Mouse (Mus musculus) liver, embryonic 15.5 days (tissue): Measurements from ENCODE around the gene Zkscan3. TPM values are rescaled to one million over a fixed set of nuclear protein-coding genes. Genes with fewer than 3 reads are reported as not detected.
A peak's percentile ranks its signal among the peaks of the same experiment; 100 is the strongest.
"Not testable (repeated sequence)": the region's sequence is repeated elsewhere in the genome, so short reads cannot be mapped to it uniquely, and the experiment has no call there.

Experiments used
- ATAC-seq: fragments of 200-750 bp; cut with Nextera tagmentation; 2 replicates; pipeline ENCODE4 v1.8.0; 2017; ENCODE audit warnings: moderate number of reproducible peaks, mild to moderate bottlenecking, moderate library complexity; ENCODE audit not compliant: insufficient read depth
- H3K27ac ChIP-seq: fragments of 300-500 bp; sonication (generic); replicated peaks from 2 replicates; pipeline ENCODE4 v1.5.1; 2015; ENCODE audit warnings: mild to moderate bottlenecking, inconsistent platforms
- H3K27me3 ChIP-seq: fragments of 300-500 bp; sonication (generic); 2 replicates; pipeline ENCODE4 v1.6.1; 2015; ENCODE audit warnings: mild to moderate bottlenecking, inconsistent platforms
- H3K36me3 ChIP-seq: fragments of 300-500 bp; sonication (generic); replicated peaks from 2 replicates; pipeline ENCODE4 v1.6.1; 2015; ENCODE audit warnings: moderate library complexity, mild to moderate bottlenecking, inconsistent platforms
- H3K4me1 ChIP-seq: fragments of 300-500 bp; sonication (generic); replicated peaks from 2 replicates; pipeline ENCODE4 v1.6.1; 2015; ENCODE audit warnings: inconsistent platforms
- H3K4me2 ChIP-seq: fragments of 300-500 bp; sonication (generic); 2 replicates; pipeline ENCODE4 v1.6.1; 2015; ENCODE audit warnings: moderate library complexity, mild to moderate bottlenecking, inconsistent platforms
- H3K4me3 ChIP-seq: fragments of 300-500 bp; sonication (generic); replicated peaks from 2 replicates; pipeline ENCODE4 v1.5.1; 2015; ENCODE audit warnings: mild to moderate bottlenecking, inconsistent platforms
- H3K9ac ChIP-seq: fragments of 300-500 bp; sonication (generic); 2 replicates; pipeline ENCODE4 v1.6.1; 2015; ENCODE audit warnings: moderate library complexity, mild to moderate bottlenecking, inconsistent platforms
- H3K9me3 ChIP-seq: fragments of 300-500 bp; sonication (generic); replicated peaks from 2 replicates; pipeline ENCODE4 v1.6.1; 2016; ENCODE audit warnings: inconsistent platforms
- WGBS: fragments of 180-500 bp; shearing (Covaris S2); methylation state at CpG from one replicate; pipeline ENCODE4 v1.1.7; 2015; ENCODE audit warnings: mixed read lengths; ENCODE audit not compliant: insufficient replicate concordance; 5-methylcytosine and 5-hydroxymethylcytosine counted together
- polyA plus RNA-seq: library from polyadenylated mRNA; unstranded; fragments of >200 nt; fragmentation: Nextera tagmentation; extraction: Ambion mirVana; gene quantifications from 2 replicates; pipeline ENCODE4 v1.2.1, GENCODE M21; 2015

Zkscan3 gene
- polyA plus RNA-seq, 1 experiment from 2014 or later, result 28.9 TPM

DNA sequence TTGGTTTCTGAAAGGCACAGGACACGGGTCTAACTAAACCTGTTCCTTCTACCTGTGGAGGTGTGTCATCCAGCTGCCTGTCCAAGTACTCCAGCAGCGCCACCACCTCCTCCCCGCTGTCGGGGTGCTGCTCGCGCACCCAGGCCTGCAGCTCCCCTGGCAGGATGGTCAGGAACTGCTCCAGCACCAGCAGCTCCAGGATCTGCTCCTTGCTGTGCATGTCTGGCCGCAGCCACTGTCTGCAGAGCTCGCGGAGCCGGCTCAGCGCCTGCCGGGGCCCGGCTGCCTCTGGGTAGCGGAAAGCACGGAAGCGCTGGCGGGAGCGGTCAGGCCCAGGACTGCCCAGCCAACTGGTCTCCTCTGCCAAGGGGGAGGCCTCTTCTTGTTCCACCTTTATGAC, 6.5 kb downstream of the Zkscan3 start:
- not testable (repeated sequence) for H3K9me3 ChIP-seq, H3K27ac ChIP-seq, H3K27me3 ChIP-seq, H3K4me1 ChIP-seq, H3K4me3 ChIP-seq, H3K4me2 ChIP-seq, ATAC-seq, H3K9ac ChIP-seq
- 90% methylated on average over 18 of the region's 18 CpGs for WGBS
- H3K36me3 ChIP-seq, result peaks cover 71% of the 10 kb centered on the region

- no peaks in the 10 kb centered on the region for H3K9me3 ChIP-seq
- no peak for ATAC-seq
Observed at GRCm38 (mm10) chr13:21395623-21396022, 6.9 kb downstream of the Zkscan3 start.

GRCm38 (mm10) chr13:21395211-21395610, 7.3 kb downstream of the Zkscan3 start:
- H3K27me3 ChIP-seq, result no peaks in the 10 kb centered on the region
- 88% methylated on average over 1 of the region's 1 CpGs for WGBS
- H3K36me3 ChIP-seq, result peaks cover 78% of the 10 kb centered on the region
- no peak overlapping the region for H3K9ac ChIP-seq
- H3K4me2 ChIP-seq, result no peak overlapping the region
- no peaks in the 10 kb centered on the region for H3K4me1 ChIP-seq
- no peaks in the 10 kb centered on the region for H3K9me3 ChIP-seq
- H3K27ac ChIP-seq, result no peak overlapping the region
- no peak for ATAC-seq
- no peak overlapping the region for H3K4me3 ChIP-seq

More at GRCm38 (mm10) chr13:21395623-21396022, 6.9 kb downstream of the Zkscan3 start:
- Histone ChIP-seq H3K27me3 (no peaks in the 10 kb centered on the region), H3K4me2 (no peak overlapping the region), H3K36me3 (peaks cover 75% of the 10 kb centered on the region), H3K4me1 (no peaks in the 10 kb centered on the region), H3K9ac (no peak overlapping the region), H3K27ac (no peak overlapping the region), H3K4me3 (no peak overlapping the region)
- 87% methylated on average over 6 of the region's 6 CpGs for WGBS

DNA sequence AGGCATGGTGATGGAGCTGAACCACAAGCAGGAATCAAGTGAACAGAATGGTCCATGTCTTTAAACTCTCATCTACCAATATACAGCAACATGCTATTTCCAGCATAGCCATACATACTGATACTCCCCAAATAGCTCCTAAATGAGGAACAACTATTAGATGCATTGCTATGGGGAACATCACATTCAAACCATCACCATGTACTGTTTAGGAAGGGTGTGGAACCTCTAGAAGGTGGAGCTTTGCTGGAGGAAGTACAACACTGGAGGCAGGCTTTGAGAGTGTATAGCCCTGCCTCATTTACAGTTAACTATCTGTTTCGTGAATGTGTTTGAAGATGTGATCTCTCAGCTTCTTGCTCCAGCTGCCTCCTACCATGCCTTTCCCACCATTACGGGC, 24.8 kb downstream of the Zkscan3 start:
- no peak for ATAC-seq
- H3K9ac ChIP-seq, result no peak overlapping the region
- no peaks in the 10 kb centered on the region for H3K4me1 ChIP-seq
- WGBS, result 58% methylated on average over 2 of the region's 2 CpGs
- H3K36me3 ChIP-seq, result no peaks in the 10 kb centered on the region
- no peaks in the 10 kb centered on the region for H3K27me3 ChIP-seq
- H3K4me2 ChIP-seq, result no peak overlapping the region
- H3K4me3 ChIP-seq, result no peak overlapping the region
- no peaks in the 10 kb centered on the region for H3K9me3 ChIP-seq
- H3K27ac ChIP-seq, result no peak overlapping the region

DNA sequence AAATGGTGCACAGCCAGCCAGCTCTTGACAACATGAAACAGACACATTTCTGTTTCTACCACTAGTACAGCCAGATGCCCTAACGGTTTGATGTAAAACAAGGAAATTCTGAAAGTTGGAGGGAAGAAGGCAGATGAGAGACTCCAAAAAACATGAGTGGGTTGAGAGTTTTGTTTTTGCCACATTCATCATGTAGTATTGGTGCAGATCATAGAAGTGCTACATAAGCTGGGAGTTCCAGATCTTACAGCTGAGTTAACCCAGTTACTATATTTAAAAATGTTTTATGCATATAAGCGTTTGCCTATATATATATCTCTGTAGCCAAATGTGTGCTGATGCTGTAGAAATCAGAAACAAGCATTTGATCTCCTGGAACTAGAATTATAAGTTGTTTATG, 29.9 kb downstream of the Zkscan3 start:
- WGBS, result 71% methylated on average over 2 of the region's 2 CpGs
- H3K27me3 ChIP-seq, result no peaks in the 10 kb centered on the region
- no peak for ATAC-seq

GRCm38 (mm10) chr13:21366635-21367034, 35.9 kb downstream of the Zkscan3 start:
- ATAC-seq, result no peak
- Histone ChIP-seq H3K36me3 (peaks cover 30% of the 10 kb centered on the region), H3K9me3 (no peaks in the 10 kb centered on the region), H3K9ac (no peak overlapping the region), H3K27ac (no peak overlapping the region), H3K4me1 (peaks cover 19% of the 10 kb centered on the region), H3K4me3 (no peak overlapping the region), H3K4me2 (no peak overlapping the region), H3K27me3 (no peaks in the 10 kb centered on the region)
- 61% methylated on average over 6 of the region's 6 CpGs for WGBS

More for the DNA sequence above, 29.9 kb downstream of the Zkscan3 start:
- H3K4me2 ChIP-seq, result no peak overlapping the region
- H3K9ac ChIP-seq, result no peak overlapping the region
- no peaks in the 10 kb centered on the region for H3K9me3 ChIP-seq
- peaks cover 24% of the 10 kb centered on the region for H3K36me3 ChIP-seq
- H3K4me1 ChIP-seq, result no peaks in the 10 kb centered on the region
- H3K27ac ChIP-seq, result no peak overlapping the region
- H3K4me3 ChIP-seq, result no peak overlapping the region

DNA sequence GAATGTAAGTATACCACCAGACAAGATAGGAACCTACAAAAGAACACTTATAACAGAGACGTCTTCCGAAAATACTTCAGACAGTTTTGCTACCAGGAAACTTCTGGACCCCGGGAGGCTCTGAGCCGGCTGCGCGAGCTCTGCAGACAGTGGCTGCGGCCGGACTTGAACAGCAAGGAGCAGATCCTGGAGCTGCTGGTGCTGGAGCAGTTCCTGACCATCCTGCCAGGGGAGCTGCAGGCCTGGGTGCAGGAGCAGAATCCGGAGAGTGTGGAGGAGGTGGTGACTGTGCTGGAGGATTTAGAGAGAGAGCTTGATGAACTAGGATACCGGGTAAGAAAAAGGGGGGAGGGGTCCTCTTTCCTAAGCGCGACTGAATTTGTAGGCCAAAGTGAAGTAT, 38.8 kb downstream of the Zkscan3 start:
- H3K27me3 ChIP-seq, result no peaks in the 10 kb centered on the region
- peak overlapping the region; percentile 82 for H3K4me3 ChIP-seq
- no peaks in the 10 kb centered on the region for H3K9me3 ChIP-seq
- H3K9ac ChIP-seq, result 0 out of 2 replicates have a peak overlapping the region, but pooled peaks have one; percentile 86
- peaks cover 15% of the 10 kb centered on the region for H3K36me3 ChIP-seq
- H3K27ac ChIP-seq, result no peak overlapping the region
- peaks cover 19% of the 10 kb centered on the region for H3K4me1 ChIP-seq
- WGBS, result 69% methylated on average over 12 of the region's 12 CpGs
- H3K4me2 ChIP-seq, result peak overlapping the region; percentile 83
- ATAC-seq, result no peak

DNA sequence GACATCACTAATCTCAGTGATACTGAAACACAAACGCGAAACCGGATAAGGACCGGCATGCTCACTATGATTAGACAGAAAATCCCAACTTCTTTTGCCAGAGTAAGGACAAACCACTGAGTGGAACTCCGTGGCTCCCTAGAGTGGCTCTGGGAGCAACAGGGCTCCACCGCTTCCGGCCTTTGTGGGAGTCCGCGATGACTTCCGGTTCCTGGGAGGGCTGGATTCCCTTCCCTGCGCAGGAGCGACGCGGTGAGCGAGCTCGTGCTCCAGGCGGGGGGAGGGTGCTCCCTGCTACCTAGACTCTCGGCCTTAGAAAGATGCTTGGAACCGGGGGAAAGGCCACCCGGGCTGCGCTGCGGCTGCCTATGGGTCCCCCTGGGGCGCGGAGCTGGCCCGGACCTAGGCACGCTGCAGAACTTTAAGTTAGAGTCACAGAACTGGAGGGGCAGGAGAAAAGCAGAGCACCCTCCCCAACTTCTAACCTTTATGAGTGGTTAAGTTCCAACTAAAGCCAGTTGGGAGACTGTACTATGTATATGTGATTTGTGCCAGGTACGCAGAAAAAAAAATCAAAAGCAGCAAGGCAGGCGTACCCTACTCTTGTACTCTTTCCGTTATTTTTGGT, 39.8 kb downstream of the Zkscan3 start, which contains the start of gene Zscan12:
Gene Zscan12, plus strand, starts transcription at position 200 of the 628 bp plus-strand sequence.
- H3K9me3 ChIP-seq, result no peaks in the 10 kb centered on the region
- peaks cover 5% of the 10 kb centered on the region; the same call in 1 of the 2 replicates for H3K27me3 ChIP-seq
- H3K4me1 ChIP-seq, result peaks cover 19% of the 10 kb centered on the region
- H3K9ac ChIP-seq, result peak within 1 kb of the TSS; percentile 86
- ATAC-seq, result peak; percentile 99
- peak within 1 kb of the TSS; percentile 76 for H3K27ac ChIP-seq
- H3K36me3 ChIP-seq, result peaks cover 6% of the 10 kb centered on the region; the same call in 1 of the 2 replicates
- H3K4me2 ChIP-seq, result peak within 1 kb of the TSS; percentile 83
- under 1% methylated on average over 29 of the region's 29 CpGs for WGBS
- peak within 1 kb of the TSS; percentile 82 for H3K4me3 ChIP-seq

GRCm38 (mm10) chr13:21350593-21350992, 52.0 kb downstream of the Zkscan3 start:
- Histone ChIP-seq H3K4me1 (no peaks in the 10 kb centered on the region), H3K27ac (no peak overlapping the region), H3K4me3 (no peak overlapping the region), H3K4me2 (no peak overlapping the region), H3K27me3 (peaks cover 5% of the 10 kb centered on the region; the same call in 1 of the 2 replicates), H3K9me3 (no peaks in the 10 kb centered on the region), H3K9ac (no peak overlapping the region), H3K36me3 (no peaks in the 10 kb centered on the region)
- no peak for ATAC-seq

GRCm38 (mm10) chr13:21346610-21347009, 55.9 kb downstream of the Zkscan3 start, which contains the start of gene Olfr1367:
Olfr1367 (plus strand) TSS chr13:21346910.
- WGBS, result 68% methylated on average over 1 of the region's 1 CpGs
- no peak within 1 kb of the TSS for H3K27ac ChIP-seq
- no peak for ATAC-seq
- H3K4me1 ChIP-seq, result no peaks in the 10 kb centered on the region
- no peak within 1 kb of the TSS for H3K9ac ChIP-seq
- H3K27me3 ChIP-seq, result no peaks in the 10 kb centered on the region; the same call in 1 of the 2 replicates
- H3K4me3 ChIP-seq, result no peak within 1 kb of the TSS
- H3K9me3 ChIP-seq, result no peaks in the 10 kb centered on the region
- no peak within 1 kb of the TSS for H3K4me2 ChIP-seq
- no peaks in the 10 kb centered on the region for H3K36me3 ChIP-seq
